Mouse (Mus musculus) megakaryocyte, embryonic 14.5 days (primary cell): Measurements from ENCODE around the gene Col6a5.

Experiments used
- FLI1 ChIP-seq: IDR thresholded peaks from 2 replicates; pipeline ENCODE4 v1.6.1; 2012; ENCODE audit warnings: low read length, inconsistent platforms, mixed read lengths
- GATA1 ChIP-seq: IDR thresholded peaks from 3 replicates; pipeline ENCODE4 v1.6.1; 2012; ENCODE audit warnings: mixed read lengths, low read length, inconsistent platforms, borderline replicate concordance

- no peak for TF ChIP-seq GATA1
- no peak for TF ChIP-seq FLI1
Measured at GRCm38 (mm10) chr9:105852015-105852777, 108.2 kb downstream of the Col6a5 start.
